Mouse (Mus musculus): ENCODE measurements at regions not wholly inside any gene's neighbourhood (a gene's known extent, or its start where the extent isn't known, plus 50 kb on each side); places are given as distances from the start of the nearest gene placed in this dataset.
A peak's percentile ranks its signal among the peaks of the same experiment; 100 is the strongest.

- DNase-seq (ENCODE audit: low spot score) = peak; percentile 9
Measured at GRCm38 (mm10) chr3:119893165-119893910, 109.1 kb upstream of the Ptbp2 start.

- DNase-seq (ENCODE audit: low spot score) = no peak
Measured at GRCm38 (mm10) chr3:119892533-119893164, 108.4 kb upstream of the Ptbp2 start.

GRCm38 (mm10) chr3:119890911-119891310 lies 106.6 kb upstream of the Ptbp2 start:
- DNase-seq (ENCODE audit: low spot score) = no peak

- DNase-seq (ENCODE audit: low spot score) = no peak
Measured at GRCm38 (mm10) chr3:119888487-119888886, 104.2 kb upstream of the Ptbp2 start.

- DNase-seq (ENCODE audit: low spot score) = no peak
Measured at GRCm38 (mm10) chr3:119876395-119876794, 92.1 kb upstream of the Ptbp2 start.

- DNase-seq (ENCODE audit: low spot score) = no peak
Measured at GRCm38 (mm10) chr3:119875061-119875460, 90.8 kb upstream of the Ptbp2 start.

- no peak for DNase-seq (ENCODE audit: low spot score)
Measured at GRCm38 (mm10) chr3:119862194-119862957, 78.1 kb upstream of the Ptbp2 start.
